Mouse (Mus musculus): Measurements from ENCODE around the gene Lst1. TPM values are rescaled to one million over a fixed set of nuclear protein-coding genes. Genes with fewer than 3 reads are reported as not detected.

Gene Lst1
- total and polyA plus RNA-seq, 3 experiments: 15.2 to 29.0 TPM; not detected in 1

GRCm38 (mm10) chr17:35232043-35232442 is 43.8 kb upstream of the Lst1 start (continued):
- 0 out of 2 replicates have a peak, but pooled peaks have one; percentile 21 for TF ChIP-seq HCFC1 (IDR thresholded peaks at IDR 0.05; ENCODE audit: low read depth, low read length)

GRCm38 (mm10) chr17:35231022-35231421 is 42.8 kb upstream of the Lst1 start:
- H3K27me3 ChIP-seq (ENCODE audit: control insufficient read depth in 1 of 2, insufficient read depth in 2 of 2, low read length in 2 of 2): no peaks in the 10 kb centered on the region
- peaks cover 0 to 9% of the 10 kb centered on the region in 2 experiments; a peak in 2 of 4 replicates for H3K4me1 ChIP-seq (ENCODE audit: control insufficient read depth in 1 of 2, insufficient read depth in 2 of 2, low read length in 2 of 2)
- no peak for DNase-seq (ENCODE audit: low read depth, low spot score)
- peaks cover 6 to 13% of the 10 kb centered on the region in 2 experiments for H3K36me3 ChIP-seq (ENCODE audit: control insufficient read depth in 1 of 2, insufficient read depth in 2 of 2, low read length in 2 of 2)
- no peak overlapping the region for H3K27ac ChIP-seq (ENCODE audit: control insufficient read depth, low read depth, low read length)
- no peaks in the 10 kb centered on the region for H3K9me3 ChIP-seq (replicated peaks; ENCODE audit: insufficient read depth, low read length)
- H3K4me3 ChIP-seq (ENCODE audit: control insufficient read depth in 1 of 2, insufficient read depth in 1 of 2, low read depth in 2 of 2, low read length in 2 of 2): no peak overlapping the region
- peaks cover 27% of the 10 kb centered on the region for H3K79me2 ChIP-seq (ENCODE audit: control insufficient read depth, insufficient read depth, low read length, poor library complexity)
- H3K9ac ChIP-seq (ENCODE audit: control insufficient read depth, low read depth, low read length, poor library complexity, severe bottlenecking): no peak overlapping the region
- TF ChIP-seq POLR2AphosphoS5 (IDR thresholded peaks at IDR 0.05; ENCODE audit: borderline replicate concordance, low read depth, low read length) (no peak), NRF1 (IDR thresholded peaks at IDR 0.05; ENCODE audit: insufficient read depth, low read depth, low read length, poor library complexity, severe bottlenecking) (no peak), RCOR1 (IDR thresholded peaks at IDR 0.05; ENCODE audit: low read depth, low read length) (no peak), ZNF384 (IDR thresholded peaks at IDR 0.05; ENCODE audit: low read depth, low read length) (no peak), TCF12 (IDR thresholded peaks at IDR 0.05; ENCODE audit: low read depth, low read length) (no peak), ETS1 (IDR thresholded peaks at IDR 0.05; ENCODE audit: low read depth, low read length) (no peak), UBTF (IDR thresholded peaks at IDR 0.05; ENCODE audit: borderline replicate concordance, insufficient read depth, low read depth, low read length) (no peak), HCFC1 (IDR thresholded peaks at IDR 0.05; ENCODE audit: low read depth, low read length) (no peak), KAT2A (conservative IDR thresholded peaks at IDR 0.05; ENCODE audit: low read depth, low read length) (no peak), ZC3H11A (IDR thresholded peaks at IDR 0.05; ENCODE audit: low read depth, low read length) (no peak)

- peaks cover 0 to 14% of the 10 kb centered on the region in 2 experiments; a peak in 2 of 4 replicates for H3K36me3 ChIP-seq (ENCODE audit: control insufficient read depth in 1 of 2, insufficient read depth in 2 of 2, low read length in 2 of 2)
Observed at GRCm38 (mm10) chr17:35226561-35227046, 38.4 kb upstream of the Lst1 start.

More at GRCm38 (mm10) chr17:35226561-35227046, 38.4 kb upstream of the Lst1 start:
- H3K9me3 ChIP-seq (replicated peaks; ENCODE audit: insufficient read depth, low read length): no peaks in the 10 kb centered on the region
- H3K79me2 ChIP-seq (ENCODE audit: control insufficient read depth, insufficient read depth, low read length, poor library complexity): peaks cover 10% of the 10 kb centered on the region
- H3K9ac ChIP-seq (ENCODE audit: control insufficient read depth, low read depth, low read length, poor library complexity, severe bottlenecking): no peak overlapping the region
- DNase-seq (ENCODE audit: low read depth, low spot score): no peak
- no peak overlapping the region for H3K27ac ChIP-seq (ENCODE audit: control insufficient read depth, low read depth, low read length)
- no peaks in the 10 kb centered on the region for H3K27me3 ChIP-seq (ENCODE audit: control insufficient read depth in 1 of 2, insufficient read depth in 2 of 2, low read length in 2 of 2)
- no peak overlapping the region for H3K4me3 ChIP-seq (ENCODE audit: control insufficient read depth in 1 of 2, insufficient read depth in 1 of 2, low read depth in 2 of 2, low read length in 2 of 2)
- TF ChIP-seq MAX (IDR thresholded peaks at IDR 0.05; ENCODE audit: low read length) (no peak), CTCF (IDR thresholded peaks at IDR 0.05 in 2 of 3, conservative IDR thresholded peaks at IDR 0.05 in 1 of 3; ENCODE audit: control insufficient read depth in 1 of 3, insufficient read depth in 1 of 3, low read depth in 2 of 3, low read length in 3 of 3, poor library complexity in 1 of 3, severe bottlenecking in 1 of 3) (peak in 1 of 3 experiments; percentile 19; a peak in 1 of 6 replicates)
- H3K4me1 ChIP-seq (ENCODE audit: control insufficient read depth in 1 of 2, insufficient read depth in 2 of 2, low read length in 2 of 2): no peaks in the 10 kb centered on the region

Measured in MEL (cell line).